ENCODE assay signal across 23 mouse cellular contexts in the genomic region with DNA sequence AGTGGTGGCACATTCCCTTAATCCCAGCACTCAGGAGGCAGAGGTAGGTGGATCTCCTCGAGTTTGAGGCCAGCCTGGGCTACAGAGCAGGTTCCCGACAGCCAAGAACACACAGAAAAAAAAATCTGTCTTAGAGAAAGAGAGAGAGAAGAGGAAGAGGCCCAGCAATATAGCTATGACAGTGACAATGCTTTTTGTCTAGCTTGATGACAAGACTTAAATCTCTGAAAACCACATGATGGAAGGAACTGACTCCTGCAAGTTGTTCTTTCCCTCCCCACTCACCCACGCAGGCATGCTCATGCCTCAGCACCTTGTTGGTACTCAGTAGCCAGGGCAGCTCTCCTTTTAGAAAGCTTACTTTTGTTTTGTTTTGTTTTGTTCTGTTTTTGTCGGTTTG. TPM values are rescaled to one million over a fixed set of nuclear protein-coding genes. Genes with fewer than 3 reads are reported as not detected.
DNase-seq lines count a peak whose midpoint lies in the region; ATAC-seq and TF ChIP-seq lines count a peak whose summit lies in the region.
"Had no signal": no experiment of that assay in that cellular context is flagged by ENCODE, and none has a peak within 500 bp of the region (broad histone marks: within the 10 kb centered on the region; RNA-seq: fewer than 3 reads in every experiment).

No protein-coding gene starts in this region.

- WGBS in liver, embryonic 12.5 days (ENCODE audit: insufficient replicate concordance): 30% methylated on average over 4 of the region's 4 CpGs
- 26% methylated on average over 3 of the region's 4 CpGs for WGBS in macrophage (ENCODE audit: missing documents)

- peak overlapping the region; percentile 54; the same call in 1 of the 2 replicates for H3K27ac ChIP-seq in liver, embryonic 12.5 days
- peak overlapping the region; percentile 63 for H3K27ac ChIP-seq in bone marrow macrophage, adult 2 months (ENCODE audit: insufficient read depth, low read depth, low read length)
- peak overlapping the region; percentile 51 for H3K27ac ChIP-seq in macrophage
- H3K27ac ChIP-seq: embryonic facial prominence, embryonic 15.5 days; heart, adult 2 months; heart, embryonic 15.5 days had no signal

- no peak for ATAC-seq in liver, embryonic 12.5 days
- ATAC-seq: forebrain, embryonic 14.5 days had no signal

- H3K79me2 ChIP-seq in macrophage (ENCODE audit: inconsistent target): no peaks in the 10 kb centered on the region

- no peaks in the 10 kb centered on the region for H3K27me3 ChIP-seq in liver, embryonic 12.5 days (replicated peaks)
- H3K27me3 ChIP-seq: embryonic facial prominence, embryonic 15.5 days; heart, embryonic 15.5 days had no signal

- no peak overlapping the region for H3K4me2 ChIP-seq in liver, embryonic 12.5 days
- H3K4me2 ChIP-seq: embryonic facial prominence, embryonic 15.5 days; heart, embryonic 11.5 days; heart, embryonic 15.5 days; hindbrain, embryonic 14.5 days had no signal

- no peak overlapping the region for H3K4me3 ChIP-seq in liver, embryonic 12.5 days
- H3K4me3 ChIP-seq in bone marrow macrophage, adult 2 months (ENCODE audit: insufficient read depth, low read length): no peak overlapping the region
- H3K4me3 ChIP-seq in macrophage (ENCODE audit: inconsistent target): no peak overlapping the region
- H3K4me3 ChIP-seq: embryonic facial prominence, embryonic 15.5 days; erythroblast, embryonic 14.5 days; forebrain, embryonic 10.5 days; heart, adult 2 months; heart, embryonic 15.5 days; hindbrain, embryonic 10.5 days had no signal

- H3K9me3 ChIP-seq in liver, embryonic 12.5 days (replicated peaks): no peaks in the 10 kb centered on the region
- H3K9me3 ChIP-seq: embryonic facial prominence, embryonic 15.5 days; forebrain, embryonic 10.5 days; heart, embryonic 15.5 days; hindbrain, embryonic 10.5 days had no signal

- no peak overlapping the region for H3K9ac ChIP-seq in liver, embryonic 12.5 days
- H3K9ac ChIP-seq: embryonic facial prominence, embryonic 15.5 days; heart, embryonic 15.5 days; hindbrain, embryonic 14.5 days had no signal

- no peak for DNase-seq in liver
- peak; percentile 20 for DNase-seq in CD4-positive helper T cell, adult 2 months (ENCODE audit: low read depth, low spot score)
- DNase-seq in adrenal gland, adult (ENCODE audit: inconsistent age in 2 of 2, low spot score in 1 of 2): no peak
- no peak for DNase-seq in adrenal gland, postnatal 36 days
- DNase-seq in cerebellum, adult 11 months: no peak
- DNase-seq: adrenal gland, postnatal 14 days; B cell, adult 2 months; cerebellum, adult 8-10 months; cerebellum, postnatal 14 days; embryo, embryonic 11 days; heart, adult 2 months; heart, postnatal 14 days had no signal

- TF ChIP-seq CTCF in bone marrow macrophage, adult 2 months (IDR thresholded peaks at IDR 0.05; ENCODE audit: low read depth, low read length): no peak

- TF ChIP-seq POLR2A in bone marrow macrophage, adult 2 months (IDR thresholded peaks at IDR 0.05; ENCODE audit: borderline replicate concordance, low read depth, low read length): no peak

- H3K4me1 ChIP-seq in liver, embryonic 12.5 days: peaks cover 38% of the 10 kb centered on the region
- peaks cover 7% of the 10 kb centered on the region; the same call in 1 of the 2 replicates for H3K4me1 ChIP-seq in bone marrow macrophage, adult 2 months (ENCODE audit: control insufficient read depth, insufficient read depth, low read length)
- H3K4me1 ChIP-seq: embryonic facial prominence, embryonic 15.5 days; heart, embryonic 15.5 days had no signal

- H3K36me3 ChIP-seq in liver, embryonic 12.5 days: no peaks in the 10 kb centered on the region
- no peaks in the 10 kb centered on the region for H3K36me3 ChIP-seq in macrophage (ENCODE audit: inconsistent target)
- H3K36me3 ChIP-seq: embryonic facial prominence, embryonic 15.5 days; forebrain, embryonic 10.5 days; heart, embryonic 15.5 days; hindbrain, embryonic 10.5 days had no signal

RNA-seq across cellular contexts. Expression of a gene that starts 9.1 kb away (rescaled TPM):
- 3.2 and 3.5 TPM in 2 replicates for polyA plus RNA-seq in liver, embryonic 12.5 days (2016; fragmentation: Nextera tagmentation; extraction: Ambion mirVana)
- polyA plus RNA-seq in bone marrow macrophage, adult 2 months (2012; ENCODE audit: insufficient read depth, insufficient read length, missing spikeins): 82.7 and 86.3 TPM in 2 replicates
- total RNA-seq in macrophage (2018; cell fraction: chromatin; rRNA removed): 100 to 1,000 TPM in 3 of 26 experiments, 10 to 100 TPM in 20, 1 to 10 TPM in 3; 5.4 to 130 (median 62.4) TPM
- 100 to 1,000 TPM in 7 of 26 experiments, 10 to 100 TPM in 19; 56.7 to 111 (median 90.7) TPM for total RNA-seq in macrophage (2018; cell fraction: cytosol; rRNA removed)
- total RNA-seq in macrophage (2018; cell fraction: nucleus; rRNA removed): 10 to 100 TPM; 13.2 to 84.9 (median 39.9) TPM
- polyA plus RNA-seq in macrophage (2018): 81.5 to 139 TPM (median 109 TPM) in 3 replicates
- 1 to 10 TPM; 1.7 to 2.3 TPM for total RNA-seq in adrenal gland, postnatal 36 days (2021)

RNA-seq across cellular contexts. Expression of a gene that starts 24.9 kb away (rescaled TPM):
- 57.1 and 57.5 TPM in 2 replicates for polyA plus RNA-seq in liver, embryonic 12.5 days (2016; fragmentation: Nextera tagmentation; extraction: Ambion mirVana)
- 23.6 and 27.3 TPM in 2 replicates for polyA plus RNA-seq in bone marrow macrophage, adult 2 months (2012; ENCODE audit: insufficient read depth, insufficient read length, missing spikeins)
- 10 to 100 TPM in 20 of 26 experiments, 1 to 10 TPM in 6; 5.6 to 28.2 (median 15.0) TPM for total RNA-seq in macrophage (2018; cell fraction: chromatin; rRNA removed)
- 10 to 100 TPM in 21 of 26 experiments, 1 to 10 TPM in 5; 6.3 to 15.3 (median 10.6) TPM for total RNA-seq in macrophage (2018; cell fraction: cytosol; rRNA removed)
- 10 to 100 TPM in 21 of 26 experiments, 1 to 10 TPM in 5; 7.4 to 40.0 (median 14.6) TPM for total RNA-seq in macrophage (2018; cell fraction: nucleus; rRNA removed)
- polyA plus RNA-seq in macrophage (2018): 9.2 to 19.9 TPM (median 11.6 TPM) in 3 replicates
- 10 to 100 TPM; 11.0 to 15.1 TPM for total RNA-seq in adrenal gland, postnatal 36 days (2021)

RNA-seq across cellular contexts. Expression of a gene that starts 33.3 kb away (rescaled TPM):
- 9.4 and 9.9 TPM in 2 replicates for polyA plus RNA-seq in liver, embryonic 12.5 days (2016; fragmentation: Nextera tagmentation; extraction: Ambion mirVana)
- 59.1 and 61.3 TPM in 2 replicates for polyA plus RNA-seq in bone marrow macrophage, adult 2 months (2012; ENCODE audit: insufficient read depth, insufficient read length, missing spikeins)
- total RNA-seq in macrophage (2018; cell fraction: chromatin; rRNA removed): 100 to 1,000 TPM in 24 of 26 experiments, 10 to 100 TPM in 2; 83.5 to 199 (median 147) TPM
- total RNA-seq in macrophage (2018; cell fraction: cytosol; rRNA removed): 10 to 100 TPM; 13.1 to 29.5 (median 20.7) TPM
- 100 to 1,000 TPM in 14 of 26 experiments, 10 to 100 TPM in 12; 53.6 to 178 (median 103) TPM for total RNA-seq in macrophage (2018; cell fraction: nucleus; rRNA removed)
- 19.0 to 31.3 TPM (median 22.7 TPM) in 3 replicates for polyA plus RNA-seq in macrophage (2018)
- 10 to 100 TPM; 63.2 to 64.0 TPM for total RNA-seq in adrenal gland, postnatal 36 days (2021)

RNA-seq across cellular contexts. Expression of a gene that starts 46.2 kb away (rescaled TPM):
- 351 and 363 TPM in 2 replicates for polyA plus RNA-seq in liver, embryonic 12.5 days (2016; fragmentation: Nextera tagmentation; extraction: Ambion mirVana)
- 290 and 322 TPM in 2 replicates for polyA plus RNA-seq in bone marrow macrophage, adult 2 months (2012; ENCODE audit: insufficient read depth, insufficient read length, missing spikeins)
- total RNA-seq in macrophage (2018; cell fraction: chromatin; rRNA removed): 100 to 1,000 TPM; 272 to 476 (median 351) TPM
- 100 to 1,000 TPM; 267 to 548 (median 365) TPM for total RNA-seq in macrophage (2018; cell fraction: cytosol; rRNA removed)
- 100 to 1,000 TPM; 263 to 553 (median 338) TPM for total RNA-seq in macrophage (2018; cell fraction: nucleus; rRNA removed)
- 335 to 573 TPM (median 513 TPM) in 3 replicates for polyA plus RNA-seq in macrophage (2018)
- 100 to 1,000 TPM in 1 of 2 experiments, 10 to 100 TPM in 1; 97.4 to 129 TPM for total RNA-seq in adrenal gland, postnatal 36 days (2021)

Comparison
In these comparisons a context has a peak if more than half of its experiments do, and no peak if none do; other contexts are left out.
1. RNA of a gene that starts 9.1 kb away (polyA plus RNA-seq): 81.5 to 139 TPM in macrophage and 82.7 to 86.3 TPM in bone marrow macrophage, adult 2 months; 3.2 to 3.5 TPM in liver, embryonic 12.5 days; every median in the first group is over 10 times any median in the second.
2. Peak in every context shown above with its lines, with median percentiles within 50 percentile points of each other: H3K27ac ChIP-seq.